Mouse (Mus musculus) CH12.LX (cell line): ENCODE measurements around the gene Fbf1. TPM values are rescaled to one million over a fixed set of nuclear protein-coding genes. Genes with fewer than 3 reads are reported as not detected.

ENCODE experiments used
- DNase-seq: peaks from one replicate; pipeline ENCODE4 v3.0.0-alpha.2; 2013; ENCODE audit errors: extremely low read depth
- H3K27ac ChIP-seq: 2 replicates; pipeline ENCODE4 v1.5.1; 2012; ENCODE audit warnings: low read depth, mild to moderate bottlenecking, control low read depth, moderate library complexity; ENCODE audit not compliant: insufficient read depth
- H3K27me3 ChIP-seq: replicated peaks from 2 replicates; pipeline ENCODE3; 2012; ENCODE audit warnings: inconsistent platforms
- H3K36me3 ChIP-seq, 2 experiments: replicated peaks in 1 of 2; 2 replicates each; pipeline versions ENCODE3 to v1.6.1; 2012; ENCODE audit warnings: inconsistent platforms in 1 of 2, low read length in 1 of 2, mild to moderate bottlenecking in 1 of 2, mixed read lengths in 1 of 2, moderate library complexity in 1 of 2; ENCODE audit not compliant: control insufficient read depth in 1 of 2, insufficient read depth in 1 of 2
- H3K4me1 ChIP-seq, 2 experiments: 2 replicates each; pipeline ENCODE4 v1.6.1; 2012; ENCODE audit warnings: inconsistent platforms in 1 of 2, moderate library complexity in 1 of 2; ENCODE audit not compliant: insufficient read depth in 2 of 2, control insufficient read depth in 1 of 2
- H3K4me2 ChIP-seq: 2 replicates; pipeline ENCODE4 v1.6.1; 2012; ENCODE audit warnings: low read depth, mild to moderate bottlenecking, control low read depth; ENCODE audit not compliant: poor library complexity, insufficient read depth, severe bottlenecking
- H3K4me3 ChIP-seq, 3 experiments: fragments of 150-350 bp in 1 of 3; sonication (generic) in 1 of 3; replicated peaks in 1 of 3; 2 replicates each; pipeline versions ENCODE3 to v1.5.1; 2011 to 2012; ENCODE audit warnings: low read depth in 2 of 3, low read length in 2 of 3, mild to moderate bottlenecking in 2 of 3, moderate library complexity in 2 of 3, control low read depth in 1 of 3, improper control_type of control experiment in 1 of 3, inconsistent platforms in 1 of 3, mixed read lengths in 1 of 3; ENCODE audit not compliant: poor library complexity in 1 of 3
- H3K79me2 ChIP-seq: replicated peaks from 2 replicates; pipeline ENCODE4 v1.6.1; 2012; ENCODE audit warnings: mild to moderate bottlenecking, moderate library complexity; ENCODE audit not compliant: control insufficient read depth, poor library complexity, insufficient read depth, severe bottlenecking; ENCODE audit errors: extremely low read depth
- H3K9ac ChIP-seq: 2 replicates; pipeline ENCODE4 v1.6.1; 2012; ENCODE audit warnings: low read depth, mild to moderate bottlenecking, control low read depth, moderate library complexity; ENCODE audit not compliant: insufficient read depth
- H3K9me3 ChIP-seq: replicated peaks from 2 replicates; pipeline ENCODE3; 2012; ENCODE audit warnings: low read length, inconsistent platforms, mixed read lengths
- ELF1 ChIP-seq: IDR thresholded peaks from 2 replicates; pipeline ENCODE4 v1.6.1; 2014; ENCODE audit warnings: low read depth, mild to moderate bottlenecking, inconsistent platforms, low read length, improper control_type of control experiment
- EP300 ChIP-seq: IDR thresholded peaks from 2 replicates; pipeline ENCODE4 v1.6.1; 2011; ENCODE audit warnings: low read length, improper control_type of control experiment
- GABPA ChIP-seq: IDR thresholded peaks from 2 replicates; pipeline ENCODE4 v1.6.1; 2012; ENCODE audit warnings: low read depth, low read length, improper control_type of control experiment, inconsistent platforms; ENCODE audit not compliant: insufficient replicate concordance
- HCFC1 ChIP-seq: IDR thresholded peaks from 2 replicates; pipeline ENCODE4 v1.6.1; 2012; ENCODE audit warnings: low read depth, mild to moderate bottlenecking, inconsistent platforms, low read length, improper control_type of control experiment
- IRF4 ChIP-seq: IDR thresholded peaks from 2 replicates; pipeline ENCODE4 v1.6.1; 2014; ENCODE audit warnings: low read depth, mild to moderate bottlenecking, inconsistent platforms, low read length, improper control_type of control experiment
- JUN ChIP-seq: IDR thresholded peaks from 2 replicates; pipeline ENCODE4 v1.6.1; 2011; ENCODE audit warnings: low read depth, mild to moderate bottlenecking, low read length, improper control_type of control experiment, moderate library complexity; ENCODE audit not compliant: insufficient read depth
- JUND ChIP-seq: conservative IDR thresholded peaks from 2 replicates; pipeline ENCODE4 v1.6.1; 2011; ENCODE audit warnings: low read depth, low read length, improper control_type of control experiment
- KAT2A ChIP-seq: IDR thresholded peaks from 2 replicates; pipeline ENCODE4 v1.6.1; 2012; ENCODE audit warnings: low read length, improper control_type of control experiment, inconsistent platforms; ENCODE audit not compliant: insufficient replicate concordance
- MAFK ChIP-seq: IDR thresholded peaks from 2 replicates; pipeline ENCODE4 v1.6.1; 2011; ENCODE audit warnings: low read length, improper control_type of control experiment; ENCODE audit not compliant: insufficient replicate concordance
- MAX ChIP-seq: IDR thresholded peaks from 2 replicates; pipeline ENCODE4 v1.6.1; 2011; ENCODE audit warnings: low read length, improper control_type of control experiment
- MXI1 ChIP-seq: IDR thresholded peaks from 2 replicates; pipeline ENCODE4 v1.6.1; 2011; ENCODE audit warnings: mild to moderate bottlenecking, low read depth, low read length, improper control_type of control experiment
- MYC ChIP-seq: IDR thresholded peaks from 2 replicates; pipeline ENCODE4 v1.6.1; 2011; ENCODE audit warnings: low read depth, mild to moderate bottlenecking, improper control_type of control experiment, low read length
- NELFE ChIP-seq: IDR thresholded peaks from 2 replicates; pipeline ENCODE4 v1.6.1; 2011; ENCODE audit warnings: low read depth, low read length, improper control_type of control experiment
- PAX5 ChIP-seq: IDR thresholded peaks from 2 replicates; pipeline ENCODE4 v1.6.1; 2012; ENCODE audit warnings: low read length, inconsistent platforms, mixed read lengths
- RAD21 ChIP-seq: IDR thresholded peaks from 2 replicates; pipeline ENCODE4 v1.6.1; 2011; ENCODE audit warnings: low read depth, mild to moderate bottlenecking, low read length, improper control_type of control experiment, moderate library complexity
- RCOR1 ChIP-seq: conservative IDR thresholded peaks from 2 replicates; pipeline ENCODE4 v1.6.1; 2012; ENCODE audit warnings: low read depth, mild to moderate bottlenecking, inconsistent platforms, low read length, improper control_type of control experiment
- SIN3A ChIP-seq: IDR thresholded peaks from 2 replicates; pipeline ENCODE4 v1.6.1; 2012; ENCODE audit warnings: low read length, improper control_type of control experiment, inconsistent platforms
- TBP ChIP-seq: conservative IDR thresholded peaks from 2 replicates; pipeline ENCODE4 v1.6.1; 2011; ENCODE audit warnings: low read depth, low read length, improper control_type of control experiment
- USF1 ChIP-seq: IDR thresholded peaks from 2 replicates; pipeline ENCODE4 v1.6.1; 2014; ENCODE audit warnings: low read depth, mild to moderate bottlenecking, inconsistent platforms, low read length, improper control_type of control experiment
- USF2 ChIP-seq: conservative IDR thresholded peaks from 2 replicates; pipeline ENCODE4 v1.6.1; 2011; ENCODE audit warnings: low read depth, low read length, improper control_type of control experiment
- ZC3H11A ChIP-seq: IDR thresholded peaks from 2 replicates; pipeline ENCODE4 v1.6.1; 2012; ENCODE audit warnings: low read depth, mild to moderate bottlenecking, inconsistent platforms, low read length, improper control_type of control experiment
- ZKSCAN1 ChIP-seq: IDR thresholded peaks from 2 replicates; pipeline ENCODE4 v1.6.1; 2012; ENCODE audit warnings: low read depth, inconsistent platforms, low read length, improper control_type of control experiment, borderline replicate concordance
- ZMIZ1 ChIP-seq: IDR thresholded peaks from 2 replicates; pipeline ENCODE4 v1.6.1; 2012; ENCODE audit warnings: low read depth, mild to moderate bottlenecking, inconsistent platforms, low read length, improper control_type of control experiment
- ZNF384 ChIP-seq: IDR thresholded peaks from 2 replicates; pipeline ENCODE4 v1.6.1; 2012; ENCODE audit warnings: low read depth, low read length, improper control_type of control experiment, inconsistent platforms
- dilution Hi-C: fragments of 300-500 bp; cut with MboI; formaldehyde crosslinking; loops from 2 replicates; pipeline ENCODE4 v1.14.3; 2020; ENCODE audit warnings: low sequenced_read_pairs; ENCODE audit not compliant: extremely low pct_unique_long_range_greater_than_20kb, extremely low pct_ligation_motif_present
- in situ Hi-C: fragments of 300-500 bp; cut with MboI; formaldehyde crosslinking; loops from 3 replicates; pipeline ENCODE4 v1.14.3; 2019; ENCODE audit warnings: low sequenced_read_pairs, low pct_ligation_motif_present, low pct_unique_long_range_greater_than_20kb, mixed read lengths
- polyA plus RNA-seq: library from polyadenylated mRNA; unstranded; fragments of >175 nt; gene quantifications from 2 replicates; pipeline ENCODE4 v1.2.1, GENCODE M21; 2012; ENCODE audit warnings: low read depth; ENCODE audit not compliant: insufficient read length
- total RNA-seq, 2 experiments: library from RNA; depleted of rRNA; stranded (reverse); fragments of 300-350 nt in 1 of 2; fragments of >200 nt in 1 of 2; gene quantifications; 2 replicates each; pipeline ENCODE4 v1.2.3; 2012 to 2014

Gene Fbf1
- total and polyA plus RNA-seq, 3 experiments, result 23.9 to 44.8 (median 39.0) TPM

DNA sequence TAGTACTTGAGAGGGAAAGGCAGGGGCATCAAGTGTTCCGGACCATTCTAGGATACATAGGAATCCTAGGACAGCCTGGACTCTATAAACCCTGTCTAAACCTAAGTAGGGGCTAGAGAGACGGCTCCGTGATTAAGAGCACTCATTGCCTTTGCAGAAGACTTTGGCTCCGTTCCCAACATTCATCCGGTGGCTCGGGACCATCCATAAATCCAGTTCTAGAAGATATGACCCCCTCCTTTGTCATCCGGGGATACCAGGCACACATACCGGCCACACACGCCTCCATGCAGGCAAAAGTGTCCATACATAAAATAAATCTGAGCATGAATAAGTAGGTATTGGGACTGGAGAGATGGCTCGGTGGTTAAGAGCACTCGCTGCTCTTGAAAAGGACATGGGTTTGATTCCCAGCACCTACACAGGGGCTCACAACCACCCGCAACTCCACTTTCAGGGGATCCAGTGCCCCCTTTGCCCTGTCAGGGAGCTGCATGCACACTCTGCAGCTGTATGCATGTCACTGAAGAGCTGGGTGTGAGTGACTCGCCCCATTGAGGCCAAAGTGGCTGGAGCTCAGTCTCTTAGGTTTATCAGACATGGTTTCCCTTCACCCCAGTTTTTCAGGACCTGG lies 46.0 kb upstream of the Fbf1 start:
- Histone ChIP-seq H3K4me1 (peaks cover 21 to 27% of the 10 kb centered on the region in 2 experiments), H3K9me3 (no peaks in the 10 kb centered on the region), H3K36me3 (peaks cover 14 to 39% of the 10 kb centered on the region in 2 experiments), H3K27me3 (no peaks in the 10 kb centered on the region), H3K4me3 (no peak overlapping the region), H3K4me2 (no peak overlapping the region), H3K9ac (no peak overlapping the region), H3K27ac (no peak overlapping the region), H3K79me2 (no peaks in the 10 kb centered on the region)
- no peak for TF ChIP-seq JUN
- no peak for TF ChIP-seq RCOR1
- no peak for TF ChIP-seq USF2
- no peak for TF ChIP-seq SIN3A
- TF ChIP-seq KAT2A, result no peak
- no peak for TF ChIP-seq RAD21
- no peak for TF ChIP-seq PAX5
- no peak for TF ChIP-seq MXI1
- TF ChIP-seq MAFK, result no peak
- no peak for TF ChIP-seq ELF1
- TF ChIP-seq MYC, result no peak
- dilution Hi-C loops (no loop called here), in situ Hi-C loops (no loop called here)
- DNase-seq, result no peak

DNA sequence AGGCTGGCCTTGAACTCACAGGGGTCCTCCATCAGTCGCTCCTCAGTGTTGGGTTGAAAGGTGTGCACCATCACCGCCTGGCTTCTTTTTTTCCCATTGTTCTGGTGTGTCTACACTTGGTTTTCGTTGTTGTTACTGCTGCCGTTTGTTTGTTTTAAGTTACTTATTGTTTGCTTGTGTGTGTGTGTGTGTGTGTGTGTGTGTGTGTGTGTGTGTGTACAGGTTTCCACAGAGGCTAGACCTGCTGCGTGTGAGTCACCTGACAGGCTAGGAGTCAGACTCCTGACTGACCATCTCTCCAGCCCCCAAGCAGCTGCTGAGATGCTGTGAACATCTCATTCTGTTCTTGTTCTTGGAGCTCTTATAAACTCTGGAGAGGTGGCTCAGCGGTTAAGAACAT lies 44.9 kb upstream of the Fbf1 start:
- Histone ChIP-seq H3K27ac (no peak overlapping the region), H3K36me3 (peaks cover 15 to 47% of the 10 kb centered on the region in 2 experiments), H3K79me2 (no peaks in the 10 kb centered on the region), H3K4me3 (no peak overlapping the region), H3K27me3 (no peaks in the 10 kb centered on the region), H3K9me3 (no peaks in the 10 kb centered on the region), H3K4me2 (no peak overlapping the region), H3K4me1 (peaks cover 17 to 19% of the 10 kb centered on the region in 2 experiments), H3K9ac (no peak overlapping the region)
- TF ChIP-seq GABPA (no peak), ZMIZ1 (no peak), IRF4 (no peak), HCFC1 (no peak), JUN (no peak), ZC3H11A (no peak), MAX (no peak), ZKSCAN1 (no peak), NELFE (no peak), TBP (no peak), JUND (no peak), EP300 (no peak), USF1 (no peak), RCOR1 (no peak), SIN3A (no peak), ZNF384 (no peak)
- DNase-seq, result no peak
- dilution Hi-C loops (no loop called here), in situ Hi-C loops (no loop called here)
